Mouse (Mus musculus) bone marrow macrophage, adult 2 months (primary cell): Measurements from ENCODE around the gene Rab3d.

Source experiments
- CTCF ChIP-seq: IDR thresholded peaks from 2 replicates; pipeline ENCODE4 v1.5.1; 2012; ENCODE audit warnings: low read depth, mild to moderate bottlenecking, low read length, moderate library complexity
- POLR2A ChIP-seq: IDR thresholded peaks from 2 replicates; pipeline ENCODE4 v1.6.1; 2012; ENCODE audit warnings: mild to moderate bottlenecking, low read depth, low read length, borderline replicate concordance

- no peak for TF ChIP-seq POLR2A
- TF ChIP-seq CTCF: no peak
These were observed 32.3 kb upstream of the Rab3d start for GRCm38 (mm10) chr9:21950322-21950721.
